Mouse (Mus musculus) bone marrow macrophage, adult 2 months (primary cell): ENCODE data around the gene Hmgb3.

Experiments used
- CTCF ChIP-seq: IDR thresholded peaks from 2 replicates; pipeline ENCODE4 v1.5.1; 2012; ENCODE audit warnings: low read depth, mild to moderate bottlenecking, low read length, moderate library complexity
- POLR2A ChIP-seq: IDR thresholded peaks from 2 replicates; pipeline ENCODE4 v1.6.1; 2012; ENCODE audit warnings: mild to moderate bottlenecking, low read depth, low read length, borderline replicate concordance

DNA sequence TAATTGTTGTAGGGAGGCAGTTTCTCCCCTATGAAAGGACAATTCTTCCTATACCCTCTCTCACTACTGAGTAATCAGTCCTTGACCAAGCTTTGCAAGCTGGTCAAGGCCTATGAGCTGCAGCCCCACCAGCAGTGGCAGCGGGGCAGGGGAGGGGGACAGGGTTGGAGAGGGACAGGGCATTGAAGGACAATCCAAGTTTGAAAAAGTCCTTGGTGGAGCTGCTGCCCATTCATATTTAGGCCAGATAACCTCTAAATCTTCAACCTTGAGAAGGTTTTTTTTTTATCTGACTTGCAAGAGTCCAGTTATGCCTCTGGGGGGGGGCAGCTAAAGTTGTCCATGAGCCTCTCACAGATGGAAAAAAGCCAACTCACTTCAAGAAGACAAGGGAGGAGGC lies 28.3 kb upstream of the Hmgb3 start:
- TF ChIP-seq CTCF (no peak), POLR2A (no peak)
